Mouse (Mus musculus) lung, embryonic 14.5 days (tissue): ENCODE measurements at regions not wholly inside any gene's neighbourhood (a gene's known extent, or its start where the extent isn't known, plus 50 kb on each side); places are given as distances from the start of the nearest gene placed in this dataset.

Experiments
- ATAC-seq: fragments of 200-750 bp; cut with Nextera tagmentation; 2 replicates; pipeline ENCODE4 v1.8.0; 2017; ENCODE audit warnings: mild to moderate bottlenecking, moderate TSS enrichment, moderate library complexity; ENCODE audit not compliant: insufficient read depth
- DNase-seq: peaks from one replicate; pipeline ENCODE4 v3.0.0-alpha.2; 2015
- H3K27ac ChIP-seq: fragments of 300-500 bp; sonication (generic); 2 replicates; pipeline ENCODE4 v1.5.1; 2014; ENCODE audit warnings: low read depth, mild to moderate bottlenecking, moderate library complexity
- H3K27me3 ChIP-seq: fragments of 300-500 bp; sonication (generic); 2 replicates; pipeline ENCODE4 v1.6.1; 2014; ENCODE audit warnings: low read length, control low read depth; ENCODE audit not compliant: insufficient read depth
- H3K36me3 ChIP-seq: fragments of 300-500 bp; sonication (generic); 2 replicates; pipeline ENCODE4 v1.6.1; 2014; ENCODE audit warnings: control low read depth; ENCODE audit not compliant: insufficient read depth
- H3K4me1 ChIP-seq: fragments of 300-500 bp; sonication (generic); 2 replicates; pipeline ENCODE4 v1.6.1; 2014; ENCODE audit warnings: antibody characterized with exemption, control low read depth; ENCODE audit not compliant: insufficient read depth
- H3K4me2 ChIP-seq: fragments of 300-500 bp; sonication (generic); 2 replicates; pipeline ENCODE4 v1.6.1; 2014; ENCODE audit warnings: mild to moderate bottlenecking
- H3K4me3 ChIP-seq: fragments of 300-500 bp; sonication (generic); 2 replicates; pipeline ENCODE4 v1.5.1; 2014; ENCODE audit warnings: low read depth, low read length
- H3K9ac ChIP-seq: fragments of 300-500 bp; sonication (generic); 2 replicates; pipeline ENCODE4 v1.6.1; 2014
- H3K9me3 ChIP-seq: fragments of 300-500 bp; sonication (generic); 2 replicates; pipeline ENCODE4 v1.6.1; 2016; ENCODE audit warnings: low read depth, low read length, control low read depth
- CTCF ChIP-seq: IDR thresholded peaks from 2 replicates; pipeline ENCODE4 v1.5.1; 2016; ENCODE audit warnings: antibody characterized with exemption, low read depth
- WGBS: fragments of 180-500 bp; shearing (Covaris S2); extraction: QIAGEN DNeasy Blood & Tissue Kit; methylation state at CpG from one replicate; pipeline ENCODE4 v1.1.7; 2014; 5-methylcytosine and 5-hydroxymethylcytosine counted together

DNA sequence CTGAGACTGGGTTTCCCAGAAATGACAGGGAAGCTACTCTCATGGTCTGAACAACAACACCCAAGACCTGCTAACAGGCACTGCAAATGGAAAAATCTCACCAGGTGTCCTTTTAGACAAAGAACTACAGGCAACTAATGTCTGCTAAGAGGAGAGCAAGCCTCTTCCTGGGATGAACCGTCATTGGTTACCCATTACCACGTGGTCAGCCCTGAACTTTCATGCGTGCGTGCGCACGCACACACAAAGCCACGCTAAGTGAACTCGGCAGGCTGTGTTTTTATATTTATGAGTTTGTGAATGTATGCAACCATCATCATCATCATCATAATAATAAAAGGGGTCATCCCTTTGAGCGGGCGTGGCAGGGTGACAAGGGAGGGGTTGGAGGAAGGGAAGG, 315.0 kb upstream of the Tbx3 start:
- no peak for ATAC-seq
- no peaks in the 10 kb centered on the region for H3K36me3 ChIP-seq
- H3K9me3 ChIP-seq = no peaks in the 10 kb centered on the region
- H3K27me3 ChIP-seq = no peaks in the 10 kb centered on the region
- H3K4me2 ChIP-seq = no peak overlapping the region
- H3K4me1 ChIP-seq = no peaks in the 10 kb centered on the region
- no peak for TF ChIP-seq CTCF
- H3K4me3 ChIP-seq = no peak overlapping the region
- H3K27ac ChIP-seq = no peak overlapping the region
- 90% methylated on average over 10 of the region's 10 CpGs for WGBS
- H3K9ac ChIP-seq = no peak overlapping the region
- DNase-seq = no peak

DNA sequence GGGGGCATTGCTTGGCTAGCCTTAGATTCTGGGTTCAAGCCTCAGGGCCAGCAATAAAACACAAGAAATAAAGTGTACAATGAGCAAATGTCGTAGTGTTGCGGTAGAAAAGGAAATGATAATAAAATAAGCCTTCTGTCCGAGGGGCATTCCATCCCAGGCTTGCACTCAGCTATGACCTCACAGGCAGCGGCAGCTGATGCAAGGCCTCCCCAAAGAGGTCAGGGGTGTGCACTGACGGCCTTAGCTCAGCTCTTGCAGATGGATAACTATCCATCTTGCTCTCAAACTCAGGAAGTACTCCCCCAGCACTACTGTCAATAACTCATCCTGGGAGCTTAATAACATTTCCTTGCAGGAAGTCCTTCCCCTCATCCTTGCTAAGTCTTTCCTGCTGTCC, 314.4 kb upstream of the Tbx3 start:
- ATAC-seq (no peak), DNase-seq (no peak)
- Histone ChIP-seq H3K27me3 (no peaks in the 10 kb centered on the region), H3K27ac (no peak overlapping the region), H3K4me3 (no peak overlapping the region), H3K4me2 (no peak overlapping the region), H3K9me3 (no peaks in the 10 kb centered on the region), H3K9ac (no peak overlapping the region), H3K36me3 (no peaks in the 10 kb centered on the region), H3K4me1 (no peaks in the 10 kb centered on the region)
- no peak for TF ChIP-seq CTCF
- WGBS = 33% methylated on average over 5 of the region's 5 CpGs

- no peak for TF ChIP-seq CTCF
- Histone ChIP-seq H3K9me3 (no peaks in the 10 kb centered on the region), H3K4me1 (no peaks in the 10 kb centered on the region), H3K9ac (no peak overlapping the region), H3K36me3 (no peaks in the 10 kb centered on the region), H3K4me3 (no peak overlapping the region), H3K27me3 (no peaks in the 10 kb centered on the region), H3K4me2 (no peak overlapping the region), H3K27ac (no peak overlapping the region)
- no peak for ATAC-seq
- 23% methylated on average over 5 of the region's 5 CpGs for WGBS
- no peak for DNase-seq
These were observed 310.8 kb upstream of the Tbx3 start for GRCm38 (mm10) chr5:119359709-119360108.

- DNase-seq (no peak), ATAC-seq (no peak)
- Histone ChIP-seq H3K36me3 (no peaks in the 10 kb centered on the region), H3K9me3 (no peaks in the 10 kb centered on the region), H3K4me2 (no peak overlapping the region), H3K27me3 (no peaks in the 10 kb centered on the region), H3K4me1 (no peaks in the 10 kb centered on the region), H3K9ac (no peak overlapping the region), H3K4me3 (no peak overlapping the region), H3K27ac (no peak overlapping the region)
- 95% methylated on average over 2 of the region's 2 CpGs for WGBS
- TF ChIP-seq CTCF = peak; percentile 25; the same call in 1 of the 2 replicates
These were observed 310.1 kb upstream of the Tbx3 start for GRCm38 (mm10) chr5:119360351-119360750.

- H3K4me1 ChIP-seq = no peaks in the 10 kb centered on the region
- WGBS = 33% methylated on average over 6 of the region's 6 CpGs
- no peaks in the 10 kb centered on the region for H3K36me3 ChIP-seq
- no peaks in the 10 kb centered on the region for H3K9me3 ChIP-seq
- no peaks in the 10 kb centered on the region for H3K27me3 ChIP-seq
- DNase-seq = peak; percentile 57
- H3K4me3 ChIP-seq = no peak overlapping the region
- ATAC-seq = no peak
- H3K4me2 ChIP-seq = no peak overlapping the region
- TF ChIP-seq CTCF = no peak
- H3K27ac ChIP-seq = no peak overlapping the region
- no peak overlapping the region for H3K9ac ChIP-seq
These were observed 308.9 kb upstream of the Tbx3 start for GRCm38 (mm10) chr5:119361406-119362044.

DNA sequence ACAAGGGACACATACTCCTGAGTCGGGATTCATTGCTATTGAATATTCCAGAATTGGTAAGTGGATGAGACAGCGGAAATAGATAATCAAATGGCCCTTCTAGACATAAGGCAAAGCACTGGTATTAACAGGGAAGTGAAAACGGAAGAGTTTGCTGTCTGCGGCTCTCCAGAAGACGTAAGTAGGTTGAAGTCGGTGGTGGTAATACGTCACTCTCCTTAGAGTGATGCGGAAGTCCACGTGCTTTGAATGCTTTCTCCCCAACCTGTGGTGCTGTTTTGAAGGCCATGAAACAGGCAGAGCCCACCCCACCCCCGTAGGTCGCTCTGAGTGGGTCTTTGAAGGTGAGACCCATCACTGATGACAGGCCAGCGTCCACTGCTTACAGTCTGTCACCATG, 308.0 kb upstream of the Tbx3 start:
- H3K27ac ChIP-seq = no peak overlapping the region
- no peak for TF ChIP-seq CTCF
- H3K36me3 ChIP-seq = no peaks in the 10 kb centered on the region
- no peaks in the 10 kb centered on the region for H3K9me3 ChIP-seq
- H3K4me2 ChIP-seq = no peak overlapping the region
- DNase-seq (no peak), ATAC-seq (no peak)
- no peaks in the 10 kb centered on the region for H3K27me3 ChIP-seq
- H3K9ac ChIP-seq = no peak overlapping the region
- no peak overlapping the region for H3K4me3 ChIP-seq
- 62% methylated on average over 12 of the region's 12 CpGs for WGBS
- H3K4me1 ChIP-seq = no peaks in the 10 kb centered on the region

GRCm38 (mm10) chr5:119364250-119364649, 306.2 kb upstream of the Tbx3 start:
- H3K4me3 ChIP-seq = no peak overlapping the region
- H3K9me3 ChIP-seq = no peaks in the 10 kb centered on the region
- no peak overlapping the region for H3K27ac ChIP-seq
- no peak overlapping the region for H3K9ac ChIP-seq
- DNase-seq (peak; percentile 76), ATAC-seq (no peak)
- no peak overlapping the region for H3K4me2 ChIP-seq
- H3K27me3 ChIP-seq = no peaks in the 10 kb centered on the region
- H3K36me3 ChIP-seq = no peaks in the 10 kb centered on the region
- no peaks in the 10 kb centered on the region for H3K4me1 ChIP-seq
- WGBS = 27% methylated on average over 4 of the region's 4 CpGs
- no peak for TF ChIP-seq CTCF

DNA sequence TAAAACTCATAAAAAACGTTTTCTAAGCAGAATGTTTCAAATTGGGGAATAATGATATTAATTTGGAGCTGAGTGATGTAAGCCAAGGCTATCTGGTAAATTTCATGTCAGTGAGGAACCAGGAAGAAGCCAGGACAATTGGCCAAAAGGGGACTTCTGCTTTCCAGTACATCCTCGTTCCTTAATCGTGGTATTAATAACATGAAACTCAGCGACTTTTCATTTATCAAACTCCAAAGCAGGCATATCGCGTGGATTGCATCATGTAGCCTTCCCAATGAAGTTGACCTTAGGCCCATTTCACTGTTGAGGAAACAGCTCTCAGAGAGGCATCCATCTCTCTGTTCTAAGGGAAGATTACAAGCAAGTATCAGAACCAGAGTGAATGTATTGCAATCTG, 305.3 kb upstream of the Tbx3 start:
- no peaks in the 10 kb centered on the region for H3K27me3 ChIP-seq
- no peaks in the 10 kb centered on the region for H3K9me3 ChIP-seq
- no peaks in the 10 kb centered on the region for H3K36me3 ChIP-seq
- DNase-seq (no peak), ATAC-seq (no peak)
- no peak overlapping the region for H3K9ac ChIP-seq
- no peak overlapping the region for H3K4me3 ChIP-seq
- H3K4me1 ChIP-seq = no peaks in the 10 kb centered on the region
- H3K4me2 ChIP-seq = no peak overlapping the region
- 70% methylated on average over 6 of the region's 6 CpGs for WGBS
- TF ChIP-seq CTCF = no peak
- no peak overlapping the region for H3K27ac ChIP-seq
